Mouse (Mus musculus): ENCODE measurements at regions not wholly inside any gene's neighbourhood (a gene's known extent, or its start where the extent isn't known, plus 50 kb on each side); places are given as distances from the start of the nearest gene placed in this dataset.
A peak's percentile ranks its signal among the peaks of the same experiment; 100 is the strongest.

DNA sequence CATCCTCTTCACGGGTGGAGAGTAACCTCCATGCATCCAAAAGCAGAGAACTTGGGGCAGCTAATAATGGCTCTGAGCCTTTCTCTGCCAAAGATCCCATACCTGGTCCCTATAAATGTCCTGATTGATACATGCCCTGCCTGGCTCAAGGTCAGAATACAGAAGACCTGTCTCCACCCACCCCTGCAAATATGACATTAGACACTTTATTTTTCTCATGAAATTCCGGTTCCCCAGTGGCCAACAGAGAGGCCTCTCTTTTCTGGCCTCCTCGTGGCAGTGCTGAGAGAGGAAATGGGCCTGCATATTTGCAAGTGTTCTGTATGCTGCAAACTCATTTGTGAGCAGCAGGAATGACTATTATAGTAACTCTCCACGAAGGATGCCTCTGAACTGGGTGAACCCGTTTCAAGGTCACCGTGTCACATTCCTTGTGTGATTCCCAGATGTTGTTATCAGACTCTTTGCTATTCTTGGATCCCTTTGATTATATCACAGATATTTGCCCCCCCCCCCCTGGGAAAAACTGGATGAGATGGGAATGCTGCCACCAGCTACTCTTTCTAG lies 188.4 kb upstream of the Ipo5 start:
- in situ Hi-C loops (cut with MboI; ENCODE audit: low sequenced_read_pairs in 2 of 2, unreplicated experiment in 2 of 2), result no loop called here
- DNase-seq (ENCODE audit: low read depth, low spot score), result no peak
- Histone ChIP-seq H3K4me1 (ENCODE audit: control insufficient read depth in 2 of 2, insufficient read depth in 2 of 2, low read length in 2 of 2, poor library complexity in 1 of 2) (no peaks in the 10 kb centered on the region), H3K9ac (ENCODE audit: insufficient read depth, low read depth, low read length, poor library complexity, severe bottlenecking) (no peak overlapping the region), H3K36me3 (ENCODE audit: control insufficient read depth, insufficient read depth, low read length, poor library complexity, severe bottlenecking) (no peaks in the 10 kb centered on the region), H3K4me3 (ENCODE audit: insufficient read depth in 1 of 2, low read depth in 1 of 2, low read length in 2 of 2, poor library complexity in 1 of 2, severe bottlenecking in 1 of 2) (no peak overlapping the region), H3K9me3 (ENCODE audit: control insufficient read depth, insufficient read depth, low read depth, low read length) (no peaks in the 10 kb centered on the region; the same call in 1 of the 2 replicates), H3K27ac (ENCODE audit: insufficient read depth, low read depth, low read length, poor library complexity, severe bottlenecking) (no peak overlapping the region)
- TF ChIP-seq ZC3H11A (IDR thresholded peaks at IDR 0.05; ENCODE audit: borderline replicate concordance, low read depth, low read length) (no peak), MAFK (IDR thresholded peaks at IDR 0.05; ENCODE audit: insufficient read depth, low read depth, low read length) (no peak), CHD2 (IDR thresholded peaks at IDR 0.05; ENCODE audit: low read depth, low read length) (no peak), ZNF384 (IDR thresholded peaks at IDR 0.05; ENCODE audit: low read depth, low read length) (no peak), HCFC1 (IDR thresholded peaks at IDR 0.05; ENCODE audit: borderline replicate concordance, insufficient read depth, low read length) (no peak)

DNA sequence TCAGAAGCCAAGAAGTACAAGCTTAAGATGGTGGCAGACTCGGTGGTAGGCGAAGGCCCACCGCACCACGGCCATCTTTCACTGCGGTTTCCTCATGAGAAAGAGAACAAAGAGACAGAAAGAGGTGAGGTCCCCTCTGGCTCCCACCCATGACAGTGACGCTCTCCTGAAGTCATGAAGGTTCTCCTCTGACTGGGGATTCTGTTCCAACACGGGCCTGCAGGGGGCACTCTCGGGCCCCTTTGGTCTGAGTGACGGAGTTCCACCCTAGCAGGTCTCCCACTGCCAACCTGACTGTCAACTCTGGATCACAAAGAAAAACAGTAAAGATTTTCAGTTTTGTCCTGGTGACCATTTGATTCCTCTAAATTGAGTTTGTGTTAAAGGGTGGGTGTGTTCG lies 182.9 kb upstream of the Ipo5 start:
- no peak overlapping the region for H3K9ac ChIP-seq (ENCODE audit: insufficient read depth, low read depth, low read length, poor library complexity, severe bottlenecking)
- no peaks in the 10 kb centered on the region; the same call in 1 of the 2 replicates for H3K9me3 ChIP-seq (ENCODE audit: control insufficient read depth, insufficient read depth, low read depth, low read length)
- TF ChIP-seq HCFC1 (IDR thresholded peaks at IDR 0.05; ENCODE audit: borderline replicate concordance, insufficient read depth, low read length) (no peak), ZNF384 (IDR thresholded peaks at IDR 0.05; ENCODE audit: low read depth, low read length) (no peak), MAFK (IDR thresholded peaks at IDR 0.05; ENCODE audit: insufficient read depth, low read depth, low read length) (no peak), CHD2 (IDR thresholded peaks at IDR 0.05; ENCODE audit: low read depth, low read length) (no peak), ZC3H11A (IDR thresholded peaks at IDR 0.05; ENCODE audit: borderline replicate concordance, low read depth, low read length) (no peak)
- no peak overlapping the region for H3K4me3 ChIP-seq (ENCODE audit: insufficient read depth in 1 of 2, low read depth in 1 of 2, low read length in 2 of 2, poor library complexity in 1 of 2, severe bottlenecking in 1 of 2)
- in situ Hi-C loops (cut with MboI; ENCODE audit: low sequenced_read_pairs in 2 of 2, unreplicated experiment in 2 of 2), result no loop called here
- no peak overlapping the region for H3K27ac ChIP-seq (ENCODE audit: insufficient read depth, low read depth, low read length, poor library complexity, severe bottlenecking)
- no peaks in the 10 kb centered on the region for H3K4me1 ChIP-seq (ENCODE audit: control insufficient read depth in 2 of 2, insufficient read depth in 2 of 2, low read length in 2 of 2, poor library complexity in 1 of 2)
- DNase-seq (ENCODE audit: low read depth, low spot score), result peak; percentile 6
- no peaks in the 10 kb centered on the region for H3K36me3 ChIP-seq (ENCODE audit: control insufficient read depth, insufficient read depth, low read length, poor library complexity, severe bottlenecking)

- no peak overlapping the region for H3K4me3 ChIP-seq (ENCODE audit: insufficient read depth in 1 of 2, low read depth in 1 of 2, low read length in 2 of 2, poor library complexity in 1 of 2, severe bottlenecking in 1 of 2)
- in situ Hi-C loops (cut with MboI; ENCODE audit: low sequenced_read_pairs in 2 of 2, unreplicated experiment in 2 of 2), result no loop called here
- no peak overlapping the region for H3K27ac ChIP-seq (ENCODE audit: insufficient read depth, low read depth, low read length, poor library complexity, severe bottlenecking)
- DNase-seq (ENCODE audit: low read depth, low spot score), result no peak
- H3K36me3 ChIP-seq (ENCODE audit: control insufficient read depth, insufficient read depth, low read length, poor library complexity, severe bottlenecking), result no peaks in the 10 kb centered on the region
- no peaks in the 10 kb centered on the region for H3K4me1 ChIP-seq (ENCODE audit: control insufficient read depth in 2 of 2, insufficient read depth in 2 of 2, low read length in 2 of 2, poor library complexity in 1 of 2)
- H3K9ac ChIP-seq (ENCODE audit: insufficient read depth, low read depth, low read length, poor library complexity, severe bottlenecking), result no peak overlapping the region
- H3K9me3 ChIP-seq (ENCODE audit: control insufficient read depth, insufficient read depth, low read depth, low read length), result no peaks in the 10 kb centered on the region
- TF ChIP-seq MAFK (IDR thresholded peaks at IDR 0.05; ENCODE audit: insufficient read depth, low read depth, low read length), result no peak
- no peak for TF ChIP-seq ZC3H11A (IDR thresholded peaks at IDR 0.05; ENCODE audit: borderline replicate concordance, low read depth, low read length)
- TF ChIP-seq CHD2 (IDR thresholded peaks at IDR 0.05; ENCODE audit: low read depth, low read length), result no peak
- TF ChIP-seq ZNF384 (IDR thresholded peaks at IDR 0.05; ENCODE audit: low read depth, low read length), result no peak
- no peak for TF ChIP-seq HCFC1 (IDR thresholded peaks at IDR 0.05; ENCODE audit: borderline replicate concordance, insufficient read depth, low read length)
These were observed 180.8 kb upstream of the Ipo5 start for GRCm38 (mm10) chr14:120730226-120730625.

DNA sequence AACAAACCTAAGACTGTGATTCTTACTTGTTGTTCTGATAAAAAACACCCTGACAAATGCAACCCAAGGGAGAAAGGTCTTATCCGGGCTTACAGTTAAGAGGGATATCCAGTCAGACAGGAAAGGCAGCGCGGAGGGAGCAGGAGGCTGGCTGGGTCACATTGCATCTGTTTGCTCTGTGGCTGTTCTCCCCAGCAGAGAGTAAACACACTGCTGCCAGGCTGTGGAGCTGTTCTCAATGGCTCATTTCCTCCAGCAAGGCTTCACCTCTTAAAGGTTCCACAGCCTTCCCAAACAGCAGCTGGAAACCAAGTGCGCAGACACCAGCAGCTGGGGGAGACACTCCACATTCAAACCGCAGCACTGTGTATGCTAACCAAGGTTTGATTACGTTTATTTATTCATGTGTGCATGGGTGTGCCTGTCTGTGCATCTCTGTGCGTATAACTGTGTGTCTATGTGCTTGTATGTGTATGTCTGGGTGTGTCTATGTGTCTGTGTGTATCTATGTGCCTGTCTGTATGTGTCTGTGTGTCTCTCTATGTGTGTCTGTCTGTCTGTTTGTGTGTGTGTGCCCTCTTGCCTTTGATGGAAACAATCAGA lies 179.2 kb upstream of the Ipo5 start:
- H3K9me3 ChIP-seq (ENCODE audit: control insufficient read depth, insufficient read depth, low read depth, low read length), result no peaks in the 10 kb centered on the region
- no peak overlapping the region for H3K9ac ChIP-seq (ENCODE audit: insufficient read depth, low read depth, low read length, poor library complexity, severe bottlenecking)
- in situ Hi-C loops (cut with MboI; ENCODE audit: low sequenced_read_pairs in 2 of 2, unreplicated experiment in 2 of 2), result no loop called here
- no peak overlapping the region for H3K4me3 ChIP-seq (ENCODE audit: insufficient read depth in 1 of 2, low read depth in 1 of 2, low read length in 2 of 2, poor library complexity in 1 of 2, severe bottlenecking in 1 of 2)
- no peaks in the 10 kb centered on the region for H3K4me1 ChIP-seq (ENCODE audit: control insufficient read depth in 2 of 2, insufficient read depth in 2 of 2, low read length in 2 of 2, poor library complexity in 1 of 2)
- H3K36me3 ChIP-seq (ENCODE audit: control insufficient read depth, insufficient read depth, low read length, poor library complexity, severe bottlenecking), result no peaks in the 10 kb centered on the region
- no peak overlapping the region for H3K27ac ChIP-seq (ENCODE audit: insufficient read depth, low read depth, low read length, poor library complexity, severe bottlenecking)
- no peak for DNase-seq (ENCODE audit: low read depth, low spot score)
- TF ChIP-seq ZC3H11A (IDR thresholded peaks at IDR 0.05; ENCODE audit: borderline replicate concordance, low read depth, low read length), result no peak
- no peak for TF ChIP-seq ZNF384 (IDR thresholded peaks at IDR 0.05; ENCODE audit: low read depth, low read length)
- TF ChIP-seq CHD2 (IDR thresholded peaks at IDR 0.05; ENCODE audit: low read depth, low read length), result no peak
- TF ChIP-seq MAFK (IDR thresholded peaks at IDR 0.05; ENCODE audit: insufficient read depth, low read depth, low read length), result no peak
- TF ChIP-seq HCFC1 (IDR thresholded peaks at IDR 0.05; ENCODE audit: borderline replicate concordance, insufficient read depth, low read length), result no peak
